Mouse (Mus musculus) urinary bladder, adult 2 months (tissue): ENCODE measurements around the gene Fbxo11. TPM values are rescaled to one million over a fixed set of nuclear protein-coding genes. Genes with fewer than 3 reads are reported as not detected.

ENCODE experiments used
- DNase-seq: peaks from one replicate; pipeline ENCODE4 v3.0.0; 2022; ENCODE audit warnings: low spot score
- polyA plus RNA-seq: library from polyadenylated mRNA; depleted of rRNA; stranded (reverse); fragments of >200 nt; gene quantifications from 2 replicates; pipeline ENCODE4 v1.2.3, GENCODE M21; 2012; rRNA removed

The Fbxo11 gene
- polyA plus RNA-seq: 41.2 and 44.1 TPM in 2 replicates

- peak; percentile 68 for DNase-seq
These were observed at the start of gene Fbxo11 for GRCm38 (mm10) chr17:88065031-88065800. Gene Fbxo11 (minus strand): TSS chr17:88065291.

GRCm38 (mm10) chr17:88113883-88114229 lies 48.8 kb upstream of the Fbxo11 start:
- DNase-seq: no peak

GRCm38 (mm10) chr17:88113015-88113882 lies 48.2 kb upstream of the Fbxo11 start:
- no peak for DNase-seq

- DNase-seq: no peak
These were observed 47.0 kb upstream of the Fbxo11 start for GRCm38 (mm10) chr17:88111865-88112645.

GRCm38 (mm10) chr17:88111081-88111796 lies 46.1 kb upstream of the Fbxo11 start:
- no peak for DNase-seq

- DNase-seq: no peak
These were observed 42.6 kb upstream of the Fbxo11 start for GRCm38 (mm10) chr17:88107708-88108107.

GRCm38 (mm10) chr17:88106365-88106764 lies 41.3 kb upstream of the Fbxo11 start:
- DNase-seq: no peak

GRCm38 (mm10) chr17:88102597-88102996 lies 37.5 kb upstream of the Fbxo11 start:
- DNase-seq: no peak

- no peak for DNase-seq
These were observed 33.2 kb upstream of the Fbxo11 start for GRCm38 (mm10) chr17:88098181-88098852.

GRCm38 (mm10) chr17:88097543-88097942 lies 32.5 kb upstream of the Fbxo11 start:
- no peak for DNase-seq

GRCm38 (mm10) chr17:88096809-88097399 lies 31.8 kb upstream of the Fbxo11 start:
- DNase-seq: no peak

- DNase-seq: no peak
These were observed 30.6 kb upstream of the Fbxo11 start for GRCm38 (mm10) chr17:88095517-88096198.

- no peak for DNase-seq
These were observed 29.2 kb upstream of the Fbxo11 start for GRCm38 (mm10) chr17:88094327-88094726.

- DNase-seq: no peak
These were observed 28.7 kb upstream of the Fbxo11 start for GRCm38 (mm10) chr17:88093798-88094197.

GRCm38 (mm10) chr17:88085976-88086375 lies 20.9 kb upstream of the Fbxo11 start:
- no peak for DNase-seq

GRCm38 (mm10) chr17:88081446-88081845 lies 16.4 kb upstream of the Fbxo11 start:
- DNase-seq: no peak

- no peak for DNase-seq
These were observed 14.7 kb upstream of the Fbxo11 start for GRCm38 (mm10) chr17:88079771-88080170.

GRCm38 (mm10) chr17:88072047-88072446 lies 7.0 kb upstream of the Fbxo11 start:
- no peak for DNase-seq

- no peak for DNase-seq
These were observed 3.1 kb upstream of the Fbxo11 start for GRCm38 (mm10) chr17:88068024-88068719.
